Mouse (Mus musculus) cortical plate, adult 2 months (tissue): ENCODE results near the gene Krt1.

Experiments used
- CTCF ChIP-seq: fragments of 200-500 bp; IDR thresholded peaks from 2 replicates; pipeline ENCODE4 v1.5.1; 2011; ENCODE audit warnings: mild to moderate bottlenecking, control low read depth, low read length; ENCODE audit not compliant: insufficient read depth; ENCODE audit errors: extremely low read depth
- POLR2A ChIP-seq: fragments of 200-500 bp; IDR thresholded peaks from 2 replicates; pipeline ENCODE4 v1.6.1; 2011; ENCODE audit warnings: mild to moderate bottlenecking, low read length, control low read depth; ENCODE audit not compliant: insufficient read depth; ENCODE audit errors: extremely low read depth

- TF ChIP-seq CTCF (no peak), POLR2A (no peak)
Measured at GRCm38 (mm10) chr15:101878041-101878440, 27.4 kb upstream of the Krt1 start.
